Mouse (Mus musculus) olfactory bulb, adult 2 months (tissue): ENCODE measurements around the gene CN725425.

Experiments
- CTCF ChIP-seq: fragments of 200-500 bp; IDR thresholded peaks from 2 replicates; pipeline ENCODE4 v1.5.1; 2012; ENCODE audit warnings: low read depth, mild to moderate bottlenecking, low read length, moderate library complexity; ENCODE audit not compliant: insufficient read depth
- POLR2A ChIP-seq: fragments of 200-500 bp; IDR thresholded peaks from 2 replicates; pipeline ENCODE4 v1.6.1; 2012; ENCODE audit warnings: mild to moderate bottlenecking, low read depth, low read length, moderate library complexity; ENCODE audit not compliant: insufficient read depth

GRCm38 (mm10) chr15:91282822-91283221 is 83.5 kb downstream of the CN725425 start:
- TF ChIP-seq CTCF = no peak
- TF ChIP-seq POLR2A = no peak
